Mouse (Mus musculus): Measurements from ENCODE around the gene Nptxr.
"Not testable (repeated sequence)": the region's sequence is repeated elsewhere in the genome, so short reads cannot be mapped to it uniquely, and the experiment has no call there.

The Nptxr gene

DNA sequence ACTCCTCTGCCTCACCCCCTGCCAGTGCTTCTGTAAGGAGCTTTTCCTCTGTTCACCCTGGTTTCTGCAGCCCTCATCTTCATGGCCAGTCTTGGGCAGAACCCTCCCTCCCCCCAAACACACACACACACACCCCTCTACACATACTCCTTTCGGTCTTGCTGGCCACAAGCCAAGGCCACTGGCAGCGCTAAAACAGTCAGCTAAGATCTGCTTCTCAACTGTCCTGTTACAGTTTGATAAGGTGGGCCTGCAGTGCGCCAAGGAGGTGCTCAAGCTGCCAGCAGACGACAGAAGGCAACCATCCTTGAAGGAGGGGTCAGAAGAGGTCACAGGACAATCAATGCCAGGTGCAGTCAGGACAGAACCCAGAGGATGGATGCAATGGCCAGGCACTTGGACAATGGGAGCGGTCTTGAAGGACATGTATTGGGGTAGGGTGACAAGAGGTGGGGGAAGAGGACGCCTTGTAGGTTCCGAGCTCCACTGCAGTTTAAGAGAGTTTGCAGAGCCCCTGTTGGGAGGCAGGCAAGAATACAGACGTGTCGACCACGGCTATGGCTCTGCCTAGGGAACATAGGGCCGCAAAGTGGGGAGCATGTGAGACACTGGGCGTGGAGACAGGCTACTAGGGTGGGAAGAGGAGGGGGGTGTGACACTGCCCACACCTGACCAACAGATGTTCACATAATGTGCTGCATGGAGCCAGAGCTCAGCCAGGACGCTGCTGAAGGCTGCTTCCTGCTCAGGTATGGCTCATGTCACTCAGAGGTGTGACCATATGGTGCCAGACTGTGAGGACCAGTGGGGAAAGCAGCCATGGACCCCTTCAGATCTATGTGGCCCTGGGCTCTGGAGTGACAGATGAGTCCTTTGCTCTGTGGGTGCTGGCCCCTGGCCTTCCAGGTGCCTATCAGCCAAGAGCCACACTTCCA, 18.0 kb upstream of the Nptxr start:
- peak; percentile 66 for DNase-seq (ENCODE audit: low spot score)

DNA sequence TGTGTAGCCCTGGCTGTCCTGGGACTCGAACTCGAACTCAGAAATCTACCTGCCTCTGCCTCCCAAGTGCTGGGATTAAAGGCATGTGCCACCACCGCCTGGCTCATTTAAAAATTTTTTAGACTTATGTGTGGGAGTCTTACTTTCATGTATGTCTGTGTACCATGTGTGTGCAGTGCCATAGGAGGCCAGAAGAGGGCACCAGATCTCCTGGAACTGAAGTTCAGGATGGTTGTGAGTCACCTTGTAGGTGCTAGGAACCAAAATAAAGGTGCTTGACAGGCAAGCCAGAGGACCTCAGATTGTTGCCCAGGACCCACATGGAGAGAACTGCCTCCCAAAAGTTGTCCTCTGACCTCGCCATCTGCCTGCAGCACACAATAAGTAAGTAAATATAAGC, 13.8 kb upstream of the Nptxr start:
- DNase-seq (ENCODE audit: low spot score), result no peak

- DNase-seq (ENCODE audit: low spot score), result no peak
Measured at GRCm38 (mm10) chr15:79813666-79814258, 9.2 kb upstream of the Nptxr start.

DNA sequence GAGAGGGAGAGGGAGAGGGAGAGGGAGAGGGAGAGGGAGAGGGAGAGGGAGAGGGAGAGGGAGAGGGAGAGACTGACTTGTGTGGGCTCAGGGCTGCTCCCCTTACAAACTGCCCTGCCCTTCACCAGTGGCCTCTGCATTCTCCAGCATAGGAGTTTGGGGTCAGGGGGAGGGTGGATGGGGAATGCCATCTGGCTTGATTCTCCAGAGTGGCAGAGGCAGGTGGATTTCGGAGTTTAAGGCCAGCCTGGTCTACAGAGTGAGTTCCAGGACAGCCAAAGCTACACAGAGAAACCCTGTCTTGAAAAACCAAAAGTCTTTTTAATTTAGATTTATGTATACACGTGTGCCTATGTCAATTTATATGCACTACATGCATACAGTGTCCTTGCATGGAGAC, 8.3 kb upstream of the Nptxr start:
- DNase-seq (ENCODE audit: low spot score), result not testable (repeated sequence)

DNA sequence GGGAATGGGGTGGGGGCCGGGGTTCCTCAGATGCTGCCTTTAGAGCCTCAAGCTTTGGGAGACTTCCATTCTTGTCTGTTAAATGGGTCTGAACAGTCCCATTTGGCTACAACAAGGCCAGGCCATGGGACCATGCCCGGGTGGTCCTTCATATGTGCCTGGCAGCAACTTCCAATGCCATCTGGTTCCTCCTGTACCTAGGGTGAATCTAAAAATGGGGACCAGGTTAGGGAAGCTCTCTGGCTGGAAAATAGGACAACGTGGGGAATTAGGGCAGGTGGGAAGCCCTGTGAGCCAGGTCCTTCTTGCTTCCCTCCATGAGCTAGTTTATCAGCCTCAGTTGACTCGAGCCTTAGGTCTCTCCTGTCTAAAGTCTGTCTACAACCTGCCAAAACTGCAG, 6.4 kb upstream of the Nptxr start:
- no peak for DNase-seq (ENCODE audit: low spot score)

- DNase-seq (ENCODE audit: low spot score), result no peak
Measured at GRCm38 (mm10) chr15:79810061-79810460, 5.5 kb upstream of the Nptxr start.

DNA sequence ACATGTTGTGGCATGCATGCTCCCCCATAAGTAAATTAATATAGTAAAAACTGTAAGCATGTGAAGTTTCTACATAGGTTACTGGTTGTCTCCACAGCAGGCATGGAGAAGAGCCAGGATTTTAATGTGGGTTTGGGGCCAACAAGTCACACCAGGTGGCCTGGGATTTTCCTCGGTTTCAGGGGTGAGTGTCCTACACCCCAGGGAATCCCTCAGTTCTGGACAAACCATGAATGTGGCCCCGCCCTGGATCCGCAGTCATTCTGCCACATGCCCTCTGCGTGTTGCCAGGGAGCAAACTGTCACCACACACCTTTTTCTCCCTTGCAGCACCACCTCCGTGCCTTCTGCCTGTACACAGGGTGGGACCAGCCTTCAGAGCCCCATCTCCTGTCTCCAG, 4.1 kb upstream of the Nptxr start:
- no peak for DNase-seq (ENCODE audit: low spot score)

GRCm38 (mm10) chr15:79808114-79808513, 3.5 kb upstream of the Nptxr start:
- DNase-seq (ENCODE audit: low spot score), result no peak

DNA sequence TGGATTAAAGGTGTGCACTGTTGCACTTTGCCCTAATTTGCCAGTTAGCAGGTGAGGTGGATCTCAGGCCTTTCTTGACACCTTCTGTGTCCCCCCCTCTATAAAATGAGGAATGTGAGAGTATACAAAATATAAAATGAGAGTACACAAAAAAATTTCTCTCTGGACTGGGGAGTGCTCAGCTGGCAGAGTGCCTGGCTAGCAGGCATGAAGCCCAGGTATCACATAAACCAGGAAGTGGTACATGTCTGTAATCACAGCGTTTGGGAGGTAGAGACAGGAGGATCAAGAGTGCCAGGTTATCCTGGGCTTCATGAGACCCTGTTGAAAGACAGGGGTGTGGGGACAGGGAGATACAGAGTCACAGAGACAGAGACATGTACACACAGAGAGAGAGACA, 2.5 kb upstream of the Nptxr start:
- DNase-seq (ENCODE audit: low spot score), result no peak

- DNase-seq (ENCODE audit: low spot score), result no peak
Measured at GRCm38 (mm10) chr15:79805246-79805645, 680 bp upstream of the Nptxr start.

DNA sequence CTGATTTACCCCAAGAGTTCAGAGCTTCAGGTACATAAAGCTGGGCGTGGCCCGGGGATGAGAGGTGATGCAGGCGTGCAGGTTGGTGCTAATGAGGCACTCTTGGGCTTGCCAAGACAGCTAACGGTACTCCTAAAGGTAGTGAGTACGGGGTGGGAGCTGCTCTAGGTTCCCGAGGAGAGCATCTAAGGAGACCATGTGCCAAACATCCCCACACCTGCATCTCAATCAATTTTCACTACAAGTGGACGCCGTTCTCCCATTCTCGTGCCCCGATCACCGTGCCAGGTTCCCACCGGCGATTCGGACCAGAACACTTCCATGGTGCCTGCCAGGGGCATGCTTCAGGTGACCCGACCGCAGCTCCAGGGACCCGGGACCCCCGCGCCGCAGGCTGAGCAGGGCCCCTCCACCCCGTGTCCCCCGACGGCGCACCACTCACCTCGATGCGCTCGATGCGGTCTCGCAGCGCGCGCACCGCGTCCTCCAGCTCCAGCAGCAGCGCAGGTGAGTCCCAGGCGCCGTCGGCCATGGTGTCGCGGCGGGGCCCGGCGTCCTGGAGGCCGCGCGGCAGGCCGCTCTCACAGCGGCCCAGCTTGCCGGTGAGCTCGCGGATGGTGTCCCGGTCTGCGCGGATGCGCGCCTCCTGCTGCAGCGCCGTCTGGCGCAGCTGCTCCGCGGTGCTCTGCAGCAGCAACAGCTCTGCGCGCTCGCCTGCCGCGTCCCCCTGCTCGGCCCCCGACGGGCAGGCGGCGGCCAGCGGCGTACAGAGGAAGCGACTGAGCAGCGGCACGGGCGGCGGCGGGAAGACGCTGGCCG, 824 bp downstream of the Nptxr start:
- DNase-seq (ENCODE audit: low spot score), result no peak

DNA sequence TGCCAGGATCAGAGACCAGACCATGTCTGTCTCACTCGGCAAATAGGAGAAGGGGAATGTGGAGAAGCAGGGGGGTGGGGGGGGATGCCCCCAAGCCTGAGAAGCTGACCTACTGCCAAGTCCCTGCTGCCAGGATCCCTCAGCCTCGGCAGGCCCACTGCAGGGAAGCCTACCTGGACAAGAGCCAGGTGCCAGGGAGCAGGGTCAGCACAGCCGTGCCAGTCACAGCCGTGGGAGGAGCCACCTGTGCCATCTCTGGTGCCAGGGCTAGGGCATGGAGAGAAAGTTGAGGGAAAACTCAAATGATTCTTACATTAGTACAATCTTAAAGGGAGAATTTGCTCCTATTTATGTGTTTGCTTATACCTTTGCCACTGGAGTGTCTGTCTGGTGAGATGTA, 2.3 kb downstream of the Nptxr start:
- DNase-seq (ENCODE audit: low spot score), result no peak

- no peak for DNase-seq (ENCODE audit: low spot score)
Measured at GRCm38 (mm10) chr15:79801646-79802045, 2.9 kb downstream of the Nptxr start.

DNA sequence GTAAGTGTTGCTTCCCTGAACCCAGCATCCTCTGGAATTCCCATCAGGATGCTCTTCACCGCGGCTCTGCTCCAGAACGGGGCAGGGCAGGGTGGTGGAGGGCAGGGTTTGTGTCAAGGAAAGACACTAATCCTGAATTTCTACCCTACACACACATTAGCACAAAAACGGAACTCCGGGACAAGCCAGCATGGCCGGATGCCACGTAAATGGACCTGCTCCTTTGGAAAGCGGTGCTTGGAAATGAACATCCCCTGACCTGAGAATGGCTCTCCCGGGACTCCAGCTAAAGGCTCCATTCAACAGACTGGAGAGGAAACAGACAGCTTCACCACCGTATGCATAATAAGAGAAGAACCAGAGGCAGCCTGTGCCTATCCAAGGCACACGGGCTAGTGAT, 3.9 kb downstream of the Nptxr start:
- no peak for DNase-seq (ENCODE audit: low spot score)

DNA sequence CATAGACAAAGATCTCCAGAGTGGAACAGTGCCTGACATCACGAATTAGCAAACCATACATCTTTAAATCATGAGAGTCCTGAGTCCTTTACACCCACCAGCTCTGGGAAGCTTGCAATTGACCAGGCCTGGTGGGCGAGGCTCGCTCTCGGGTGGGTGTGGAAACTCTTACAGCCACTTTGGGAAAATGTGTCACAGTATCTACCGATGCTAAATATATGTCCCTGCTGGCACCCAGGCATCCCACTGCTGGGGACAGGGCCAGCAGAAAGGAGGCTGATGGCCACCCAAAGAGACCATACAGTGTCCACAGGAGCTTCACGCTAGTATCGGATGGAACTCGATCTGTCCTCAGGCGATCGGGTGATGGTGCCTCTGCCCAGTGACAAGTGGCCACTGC, 6.0 kb downstream of the Nptxr start:
- no peak for DNase-seq (ENCODE audit: low spot score)

GRCm38 (mm10) chr15:79797680-79798079, 6.9 kb downstream of the Nptxr start:
- no peak for DNase-seq (ENCODE audit: low spot score)

GRCm38 (mm10) chr15:79797096-79797495, 7.5 kb downstream of the Nptxr start:
- no peak for DNase-seq (ENCODE audit: low spot score)

DNA sequence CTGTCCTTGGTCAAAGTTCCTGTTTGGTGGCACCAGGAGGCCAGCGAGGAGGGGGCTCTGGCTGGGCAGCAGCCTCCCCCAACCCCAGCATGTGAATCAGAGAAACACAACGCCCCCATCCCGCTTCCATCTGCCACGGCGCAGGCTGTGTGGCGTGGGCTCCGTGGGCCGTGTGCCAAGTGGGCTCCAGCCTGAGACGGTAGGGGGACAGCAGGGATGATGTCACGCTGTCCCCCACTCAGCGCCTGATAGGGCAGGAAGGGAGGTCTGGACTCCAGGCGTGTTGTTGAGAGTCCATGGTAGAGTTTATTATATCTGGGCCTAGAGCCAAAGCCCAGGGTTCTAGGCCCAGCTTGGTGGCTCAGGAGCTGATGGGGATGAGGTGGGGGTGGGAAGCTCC, 8.3 kb downstream of the Nptxr start:
- no peak for DNase-seq (ENCODE audit: low spot score)

DNA sequence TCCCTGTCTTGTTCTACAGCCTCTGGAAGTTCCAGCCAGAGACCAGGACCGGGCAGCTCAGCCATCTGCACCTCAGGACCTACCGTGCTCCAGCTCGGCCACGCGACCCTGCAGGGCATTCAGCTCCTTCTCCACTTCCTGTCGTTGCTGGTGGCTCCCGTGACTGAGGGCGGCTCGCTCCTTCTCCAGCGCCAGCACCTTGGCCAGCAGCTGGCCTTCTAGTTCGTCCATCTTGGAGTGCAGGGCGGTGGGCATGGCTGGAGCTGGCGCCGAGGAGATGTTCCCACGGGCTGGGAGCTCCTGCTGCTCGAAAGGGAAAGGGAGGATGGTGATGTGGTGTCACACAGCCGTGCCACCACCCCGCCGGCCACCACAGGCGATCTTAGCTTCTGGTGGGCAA, 10.4 kb downstream of the Nptxr start:
- DNase-seq (ENCODE audit: low spot score), result no peak

DNA sequence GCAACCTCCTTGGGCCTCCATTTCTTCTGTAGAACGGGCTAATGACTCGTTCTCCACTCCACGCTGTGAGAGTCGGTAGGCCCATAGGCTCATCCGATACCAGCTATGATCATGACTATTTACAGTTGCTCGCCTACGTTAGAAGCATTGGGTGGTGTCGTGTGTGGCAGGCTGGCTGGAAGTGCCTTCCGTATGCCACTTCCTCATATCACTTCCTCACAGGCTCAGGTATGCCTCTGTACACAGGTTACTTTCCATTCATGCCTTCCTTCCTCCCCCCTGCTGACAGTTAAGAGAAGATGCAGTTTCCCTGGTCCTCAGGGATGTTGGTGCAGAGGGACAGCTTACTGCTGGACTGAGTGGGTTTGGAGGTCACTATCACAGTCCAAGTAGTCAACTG, 11.5 kb downstream of the Nptxr start:
- DNase-seq (ENCODE audit: low spot score), result no peak

GRCm38 (mm10) chr15:79792455-79792854, 12.1 kb downstream of the Nptxr start:
- peak; percentile 65 for DNase-seq (ENCODE audit: low spot score)

GRCm38 (mm10) chr15:79791502-79791901, 13.1 kb downstream of the Nptxr start:
- peak; percentile 46 for DNase-seq (ENCODE audit: low spot score)

GRCm38 (mm10) chr15:79790905-79791304, 13.7 kb downstream of the Nptxr start:
- no peak for DNase-seq (ENCODE audit: low spot score)

All from testis, postnatal 14 days (tissue).